Mouse (Mus musculus) cerebellum, adult 18-20 months (tissue): ENCODE measurements at regions not wholly inside any gene's neighbourhood (a gene's known extent, or its start where the extent isn't known, plus 50 kb on each side); places are given as distances from the start of the nearest gene placed in this dataset.

Experiments used
- DNase-seq, 2 experiments: peaks; one replicate each; pipeline ENCODE4 v3.0.0; 2021

DNA sequence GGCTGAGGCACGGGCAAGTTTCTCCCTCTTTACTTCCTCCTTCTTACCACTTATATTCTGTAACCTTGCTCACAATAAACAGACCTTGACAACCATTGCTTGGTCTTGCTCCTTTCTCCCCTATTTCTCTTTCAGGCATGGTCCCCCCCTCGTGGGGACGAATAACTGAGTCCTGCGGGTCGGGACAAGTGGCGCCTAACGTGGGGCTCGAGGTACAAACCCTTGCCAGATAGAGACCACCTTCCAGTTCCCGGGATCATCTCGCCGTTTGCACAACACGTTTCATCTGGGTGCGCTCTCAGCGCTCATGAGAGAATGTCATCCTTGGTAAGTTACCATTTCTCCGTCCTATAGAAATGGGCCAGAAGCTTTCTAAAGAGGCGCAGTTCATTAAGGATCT is 79.6 kb upstream of the Foxn3 start:
- no peak for DNase-seq

DNA sequence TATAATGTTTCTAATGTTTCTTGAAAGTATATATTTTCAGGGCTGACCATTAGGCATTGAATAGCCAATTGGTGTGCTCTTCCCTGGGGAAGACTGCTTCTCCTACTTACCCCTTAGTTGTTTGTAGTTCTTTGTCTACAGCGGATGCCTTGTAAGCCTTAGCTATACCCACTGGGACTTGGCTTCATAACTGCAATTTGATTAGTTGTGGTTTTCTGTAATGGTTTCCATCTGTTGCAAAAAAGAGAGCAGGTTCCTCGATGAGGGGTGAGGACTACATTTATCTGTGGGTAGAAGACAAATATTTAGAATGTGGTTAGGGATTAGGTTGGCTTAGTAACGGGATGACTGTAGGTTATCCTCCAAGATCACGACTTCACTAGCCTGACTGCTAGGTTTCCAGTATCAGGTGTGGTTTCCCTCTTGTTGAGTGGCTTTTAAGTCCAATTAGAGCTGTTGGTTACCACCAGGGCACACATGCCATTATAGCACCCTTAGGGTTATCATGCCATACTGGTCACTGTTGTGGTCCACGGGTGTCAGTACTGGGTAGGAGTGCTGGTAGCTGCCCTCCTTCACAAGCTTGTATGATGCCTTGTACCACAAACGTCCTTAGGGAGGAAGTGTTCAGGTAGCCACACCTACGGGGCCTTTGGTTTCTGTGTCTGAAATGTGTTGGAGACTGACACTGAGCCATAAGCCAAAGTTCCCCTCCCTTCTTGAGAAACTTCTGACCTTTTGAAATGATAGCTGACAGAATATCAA is 78.9 kb upstream of the Foxn3 start:
- DNase-seq, result no peak

- no peak for DNase-seq
Observed at GRCm38 (mm10) chr12:99641278-99641677, 77.9 kb upstream of the Foxn3 start.

GRCm38 (mm10) chr12:99640214-99641151 is 77.1 kb upstream of the Foxn3 start:
- no peak for DNase-seq

- DNase-seq, result peak; percentile 15 to 27
Observed at GRCm38 (mm10) chr12:99639847-99640213, 76.4 kb upstream of the Foxn3 start.

- DNase-seq, result no peak
Observed at GRCm38 (mm10) chr12:99639118-99639517, 75.7 kb upstream of the Foxn3 start.

DNA sequence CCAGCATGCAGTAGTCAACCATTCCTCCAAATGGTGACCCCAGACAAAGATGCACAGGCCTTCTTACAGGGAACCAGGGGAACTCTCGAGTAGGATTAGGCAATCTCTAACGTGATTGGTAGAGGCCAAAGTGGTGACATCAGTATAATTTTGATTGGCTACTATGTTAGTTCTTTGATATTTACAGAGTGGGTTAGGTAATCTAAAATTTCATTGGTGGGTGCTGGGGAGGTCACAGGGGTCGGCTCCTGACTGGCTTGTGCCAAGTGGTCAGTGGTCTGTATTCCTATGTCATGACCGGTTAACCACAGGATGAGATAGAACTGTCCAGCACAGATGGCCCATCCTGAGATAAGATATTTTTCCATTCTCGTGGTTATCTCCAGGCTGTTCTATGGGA is 74.6 kb upstream of the Foxn3 start:
- no peak for DNase-seq

- DNase-seq, result no peak
Observed at GRCm38 (mm10) chr12:99636234-99636633, 72.9 kb upstream of the Foxn3 start.

GRCm38 (mm10) chr12:99635361-99635760 is 72.0 kb upstream of the Foxn3 start:
- no peak for DNase-seq

- DNase-seq, result no peak
Observed at GRCm38 (mm10) chr12:99634726-99635125, 71.3 kb upstream of the Foxn3 start.

GRCm38 (mm10) chr12:99633678-99634077 is 70.3 kb upstream of the Foxn3 start:
- DNase-seq, result no peak

GRCm38 (mm10) chr12:99632988-99633387 is 69.6 kb upstream of the Foxn3 start:
- DNase-seq, result no peak

- no peak for DNase-seq
Observed at GRCm38 (mm10) chr12:99629606-99630005, 66.2 kb upstream of the Foxn3 start.

DNA sequence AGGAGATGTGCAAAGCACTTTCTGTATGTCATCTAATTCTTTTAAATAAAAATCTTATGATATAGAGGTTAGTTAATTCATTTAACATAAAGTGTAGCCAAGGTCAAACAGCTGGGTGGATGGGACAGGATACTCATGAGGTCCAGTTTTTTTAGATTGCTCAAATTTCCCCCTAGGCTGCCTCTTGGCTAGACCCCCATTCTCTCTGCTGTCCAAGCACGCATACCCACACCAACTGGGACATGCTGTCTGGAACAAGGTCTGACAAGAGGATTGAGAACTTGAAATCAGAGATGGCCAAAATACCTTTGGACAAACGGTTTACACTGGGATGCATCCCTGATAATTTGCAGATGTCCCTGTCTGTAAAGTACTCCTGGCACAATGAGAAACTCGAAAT is 65.0 kb upstream of the Foxn3 start:
- DNase-seq, result no peak

- DNase-seq, result peak; percentile 86 to 91
Observed at GRCm38 (mm10) chr12:99627898-99628231, 64.5 kb upstream of the Foxn3 start.

- DNase-seq, result peak in 1 of 2 experiments; percentile 26
Observed at GRCm38 (mm10) chr12:99627201-99627897, 64.0 kb upstream of the Foxn3 start.

DNA sequence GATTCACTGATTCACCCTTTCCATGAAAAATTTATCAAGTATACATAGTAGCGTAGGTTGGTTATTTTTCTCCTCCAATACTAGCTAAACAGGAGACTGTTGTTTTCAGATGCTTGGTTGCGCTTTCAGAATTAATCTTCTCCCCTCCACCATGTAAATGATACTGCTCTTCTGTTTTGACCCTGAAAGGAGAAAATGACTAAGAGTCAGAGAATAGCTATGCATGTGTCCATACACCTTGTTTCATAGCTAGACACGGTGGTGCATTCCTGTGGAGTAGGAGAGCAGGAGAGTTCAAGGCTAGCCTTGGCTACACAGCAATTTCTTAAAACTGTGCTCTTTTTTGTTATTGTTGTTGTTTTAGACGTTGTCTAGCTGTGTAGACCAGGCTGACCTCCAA is 62.8 kb upstream of the Foxn3 start:
- no peak for DNase-seq

GRCm38 (mm10) chr12:99625094-99625493 is 61.7 kb upstream of the Foxn3 start:
- DNase-seq, result no peak

GRCm38 (mm10) chr12:99622238-99622637 is 58.9 kb upstream of the Foxn3 start:
- no peak for DNase-seq

GRCm38 (mm10) chr12:99617241-99617804 is 53.9 kb upstream of the Foxn3 start:
- DNase-seq, result no peak

DNA sequence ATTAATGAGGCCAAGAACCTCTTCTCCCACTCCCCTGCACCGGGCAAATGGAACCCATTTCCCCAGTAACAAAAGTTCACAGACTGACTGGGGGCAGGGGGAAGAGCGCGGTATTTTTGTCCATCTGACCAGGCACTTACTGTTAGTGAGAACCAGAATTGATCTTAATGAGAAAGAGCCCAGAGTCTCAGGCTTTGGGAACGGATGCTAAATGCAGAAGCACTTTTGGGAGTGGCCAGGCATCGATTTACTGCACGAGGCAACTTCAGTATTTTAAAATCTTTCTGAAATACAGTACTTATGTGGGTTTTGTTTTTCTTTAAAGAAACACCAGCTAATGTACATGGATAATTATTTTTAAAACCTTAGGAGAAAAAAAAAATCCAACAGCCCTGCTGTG is 51.0 kb upstream of the Foxn3 start:
- no peak for DNase-seq
